Mouse (Mus musculus) CH12.LX (cell line): ENCODE data around the gene Fbxw11. TPM values are rescaled to one million over a fixed set of nuclear protein-coding genes. Genes with fewer than 3 reads are reported as not detected.

Source experiments
- DNase-seq: peaks from one replicate; pipeline ENCODE4 v3.0.0-alpha.2; 2013; ENCODE audit errors: extremely low read depth
- H3K27ac ChIP-seq: 2 replicates; pipeline ENCODE4 v1.5.1; 2012; ENCODE audit warnings: low read depth, mild to moderate bottlenecking, control low read depth, moderate library complexity; ENCODE audit not compliant: insufficient read depth
- H3K27me3 ChIP-seq: replicated peaks from 2 replicates; pipeline ENCODE3; 2012; ENCODE audit warnings: inconsistent platforms
- H3K36me3 ChIP-seq, 2 experiments: replicated peaks in 1 of 2; 2 replicates each; pipeline versions ENCODE3 to v1.6.1; 2012; ENCODE audit warnings: inconsistent platforms in 1 of 2, low read length in 1 of 2, mild to moderate bottlenecking in 1 of 2, mixed read lengths in 1 of 2, moderate library complexity in 1 of 2; ENCODE audit not compliant: control insufficient read depth in 1 of 2, insufficient read depth in 1 of 2
- H3K4me1 ChIP-seq, 2 experiments: 2 replicates each; pipeline ENCODE4 v1.6.1; 2012; ENCODE audit warnings: inconsistent platforms in 1 of 2, moderate library complexity in 1 of 2; ENCODE audit not compliant: insufficient read depth in 2 of 2, control insufficient read depth in 1 of 2
- H3K4me2 ChIP-seq: 2 replicates; pipeline ENCODE4 v1.6.1; 2012; ENCODE audit warnings: low read depth, mild to moderate bottlenecking, control low read depth; ENCODE audit not compliant: poor library complexity, insufficient read depth, severe bottlenecking
- H3K4me3 ChIP-seq, 3 experiments: fragments of 150-350 bp in 1 of 3; sonication (generic) in 1 of 3; replicated peaks in 1 of 3; 2 replicates each; pipeline versions ENCODE3 to v1.5.1; 2011 to 2012; ENCODE audit warnings: low read depth in 2 of 3, low read length in 2 of 3, mild to moderate bottlenecking in 2 of 3, moderate library complexity in 2 of 3, control low read depth in 1 of 3, improper control_type of control experiment in 1 of 3, inconsistent platforms in 1 of 3, mixed read lengths in 1 of 3; ENCODE audit not compliant: poor library complexity in 1 of 3
- H3K79me2 ChIP-seq: replicated peaks from 2 replicates; pipeline ENCODE4 v1.6.1; 2012; ENCODE audit warnings: mild to moderate bottlenecking, moderate library complexity; ENCODE audit not compliant: control insufficient read depth, poor library complexity, insufficient read depth, severe bottlenecking; ENCODE audit errors: extremely low read depth
- H3K9ac ChIP-seq: 2 replicates; pipeline ENCODE4 v1.6.1; 2012; ENCODE audit warnings: low read depth, mild to moderate bottlenecking, control low read depth, moderate library complexity; ENCODE audit not compliant: insufficient read depth
- H3K9me3 ChIP-seq: replicated peaks from 2 replicates; pipeline ENCODE3; 2012; ENCODE audit warnings: low read length, inconsistent platforms, mixed read lengths
- CHD1 ChIP-seq: IDR thresholded peaks from 2 replicates; pipeline ENCODE4 v1.6.1; 2012; ENCODE audit warnings: low read depth, low read length, improper control_type of control experiment, inconsistent platforms
- CTCF ChIP-seq, 2 experiments: IDR thresholded peaks in 1 of 2; conservative IDR thresholded peaks in 1 of 2; 2 replicates each; pipeline ENCODE4 v1.5.1; 2011 to 2012; ENCODE audit warnings: low read depth in 2 of 2, low read length in 2 of 2, improper control_type of control experiment in 1 of 2, inconsistent platforms in 1 of 2, mild to moderate bottlenecking in 1 of 2, moderate library complexity in 1 of 2
- E2F4 ChIP-seq: IDR thresholded peaks from 2 replicates; pipeline ENCODE4 v1.6.1; 2011; ENCODE audit warnings: low read depth, low read length, improper control_type of control experiment; ENCODE audit not compliant: insufficient replicate concordance
- EP300 ChIP-seq: IDR thresholded peaks from 2 replicates; pipeline ENCODE4 v1.6.1; 2011; ENCODE audit warnings: low read length, improper control_type of control experiment
- ETS1 ChIP-seq: conservative IDR thresholded peaks from 2 replicates; pipeline ENCODE4 v1.6.1; 2012; ENCODE audit warnings: low read depth, mild to moderate bottlenecking, inconsistent platforms, low read length, improper control_type of control experiment, moderate library complexity
- HCFC1 ChIP-seq: IDR thresholded peaks from 2 replicates; pipeline ENCODE4 v1.6.1; 2012; ENCODE audit warnings: low read depth, mild to moderate bottlenecking, inconsistent platforms, low read length, improper control_type of control experiment
- IRF4 ChIP-seq: IDR thresholded peaks from 2 replicates; pipeline ENCODE4 v1.6.1; 2014; ENCODE audit warnings: low read depth, mild to moderate bottlenecking, inconsistent platforms, low read length, improper control_type of control experiment
- JUN ChIP-seq: IDR thresholded peaks from 2 replicates; pipeline ENCODE4 v1.6.1; 2011; ENCODE audit warnings: low read depth, mild to moderate bottlenecking, low read length, improper control_type of control experiment, moderate library complexity; ENCODE audit not compliant: insufficient read depth
- JUND ChIP-seq: conservative IDR thresholded peaks from 2 replicates; pipeline ENCODE4 v1.6.1; 2011; ENCODE audit warnings: low read depth, low read length, improper control_type of control experiment
- KAT2A ChIP-seq: IDR thresholded peaks from 2 replicates; pipeline ENCODE4 v1.6.1; 2012; ENCODE audit warnings: low read length, improper control_type of control experiment, inconsistent platforms; ENCODE audit not compliant: insufficient replicate concordance
- MAFK ChIP-seq: IDR thresholded peaks from 2 replicates; pipeline ENCODE4 v1.6.1; 2011; ENCODE audit warnings: low read length, improper control_type of control experiment; ENCODE audit not compliant: insufficient replicate concordance
- MAX ChIP-seq: IDR thresholded peaks from 2 replicates; pipeline ENCODE4 v1.6.1; 2011; ENCODE audit warnings: low read length, improper control_type of control experiment
- MEF2A ChIP-seq: IDR thresholded peaks from 2 replicates; pipeline ENCODE4 v1.6.1; 2014; ENCODE audit warnings: low read depth, mild to moderate bottlenecking, inconsistent platforms, low read length, improper control_type of control experiment, borderline replicate concordance
- MXI1 ChIP-seq: IDR thresholded peaks from 2 replicates; pipeline ENCODE4 v1.6.1; 2011; ENCODE audit warnings: mild to moderate bottlenecking, low read depth, low read length, improper control_type of control experiment
- MYC ChIP-seq: IDR thresholded peaks from 2 replicates; pipeline ENCODE4 v1.6.1; 2011; ENCODE audit warnings: low read depth, mild to moderate bottlenecking, improper control_type of control experiment, low read length
- POLR2A ChIP-seq: IDR thresholded peaks from 2 replicates; pipeline ENCODE4 v1.6.1; 2011; ENCODE audit warnings: low read depth, mild to moderate bottlenecking, improper control_type of control experiment, low read length
- POLR2AphosphoS2 ChIP-seq: IDR thresholded peaks from 2 replicates; pipeline ENCODE4 v1.6.1; 2011; ENCODE audit warnings: low read depth, low read length, improper control_type of control experiment
- RAD21 ChIP-seq: IDR thresholded peaks from 2 replicates; pipeline ENCODE4 v1.6.1; 2011; ENCODE audit warnings: low read depth, mild to moderate bottlenecking, low read length, improper control_type of control experiment, moderate library complexity
- SIN3A ChIP-seq: IDR thresholded peaks from 2 replicates; pipeline ENCODE4 v1.6.1; 2012; ENCODE audit warnings: low read length, improper control_type of control experiment, inconsistent platforms
- SMC3 ChIP-seq: IDR thresholded peaks from 2 replicates; pipeline ENCODE4 v1.6.1; 2011; ENCODE audit warnings: low read depth, low read length, improper control_type of control experiment
- TBP ChIP-seq: conservative IDR thresholded peaks from 2 replicates; pipeline ENCODE4 v1.6.1; 2011; ENCODE audit warnings: low read depth, low read length, improper control_type of control experiment
- TCF12 ChIP-seq: IDR thresholded peaks from 2 replicates; pipeline ENCODE4 v1.6.1; 2014; ENCODE audit warnings: low read depth, mild to moderate bottlenecking, inconsistent platforms, low read length, improper control_type of control experiment
- USF1 ChIP-seq: IDR thresholded peaks from 2 replicates; pipeline ENCODE4 v1.6.1; 2014; ENCODE audit warnings: low read depth, mild to moderate bottlenecking, inconsistent platforms, low read length, improper control_type of control experiment
- USF2 ChIP-seq: conservative IDR thresholded peaks from 2 replicates; pipeline ENCODE4 v1.6.1; 2011; ENCODE audit warnings: low read depth, low read length, improper control_type of control experiment
- ZC3H11A ChIP-seq: IDR thresholded peaks from 2 replicates; pipeline ENCODE4 v1.6.1; 2012; ENCODE audit warnings: low read depth, mild to moderate bottlenecking, inconsistent platforms, low read length, improper control_type of control experiment
- ZKSCAN1 ChIP-seq: IDR thresholded peaks from 2 replicates; pipeline ENCODE4 v1.6.1; 2012; ENCODE audit warnings: low read depth, inconsistent platforms, low read length, improper control_type of control experiment, borderline replicate concordance
- dilution Hi-C: fragments of 300-500 bp; cut with MboI; formaldehyde crosslinking; loops from 2 replicates; pipeline ENCODE4 v1.14.3; 2020; ENCODE audit warnings: low sequenced_read_pairs; ENCODE audit not compliant: extremely low pct_unique_long_range_greater_than_20kb, extremely low pct_ligation_motif_present
- in situ Hi-C: fragments of 300-500 bp; cut with MboI; formaldehyde crosslinking; loops from 3 replicates; pipeline ENCODE4 v1.14.3; 2019; ENCODE audit warnings: low sequenced_read_pairs, low pct_ligation_motif_present, low pct_unique_long_range_greater_than_20kb, mixed read lengths
- polyA plus RNA-seq: library from polyadenylated mRNA; unstranded; fragments of >175 nt; gene quantifications from 2 replicates; pipeline ENCODE4 v1.2.1, GENCODE M21; 2012; ENCODE audit warnings: low read depth; ENCODE audit not compliant: insufficient read length
- total RNA-seq, 2 experiments: library from RNA; depleted of rRNA; stranded (reverse); fragments of 300-350 nt in 1 of 2; fragments of >200 nt in 1 of 2; gene quantifications; 2 replicates each; pipeline ENCODE4 v1.2.3; 2012 to 2014

The Fbxw11 gene
- total and polyA plus RNA-seq, 3 experiments, result 54.5 to 85.0 (median 58.5) TPM

DNA sequence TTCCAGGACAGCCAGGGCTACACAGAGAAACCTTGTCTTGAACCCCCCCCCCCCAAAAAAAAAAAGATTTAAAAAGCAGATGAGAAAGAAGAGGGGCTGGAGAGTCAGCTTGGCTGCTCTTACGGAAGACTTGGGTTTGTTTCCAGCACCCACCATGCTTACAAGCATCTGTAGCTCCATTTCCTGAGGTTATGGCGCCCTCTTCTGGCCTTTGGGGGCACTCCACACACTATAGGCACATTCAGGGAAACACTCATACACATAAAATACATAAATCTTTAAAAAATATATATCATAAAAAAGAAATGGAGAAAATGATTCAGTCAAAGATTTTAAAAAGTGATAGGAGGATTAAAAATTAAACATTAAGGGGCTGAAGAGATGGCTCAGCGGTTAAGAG, 9.0 kb upstream of the Fbxw11 start:
- dilution Hi-C loops, result no loop called here

DNA sequence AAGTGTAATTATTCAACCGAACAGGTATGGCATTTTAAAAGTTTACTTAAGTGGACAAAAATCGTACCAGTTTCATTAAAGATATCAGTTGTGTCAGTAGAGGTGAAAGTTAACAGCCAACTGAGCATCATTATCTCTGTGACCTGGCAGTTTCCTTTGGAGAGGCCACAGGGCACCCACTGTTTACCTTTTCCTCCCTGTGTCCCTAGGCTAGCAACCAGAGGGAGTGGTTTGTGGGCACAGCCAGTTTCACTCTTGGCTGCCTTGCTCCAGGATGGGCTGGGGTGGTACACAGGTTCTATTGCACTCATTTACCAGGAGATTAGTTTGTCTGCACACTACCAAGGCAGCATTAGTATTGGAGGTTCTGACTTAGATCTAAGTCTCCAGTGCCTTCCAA, 8.4 kb upstream of the Fbxw11 start:
- Histone ChIP-seq H3K27me3 (no peaks in the 10 kb centered on the region), H3K4me3 (no peak overlapping the region), H3K9me3 (peaks cover 3% of the 10 kb centered on the region), H3K79me2 (no peaks in the 10 kb centered on the region), H3K9ac (no peak overlapping the region), H3K36me3 (peaks cover 0 to 7% of the 10 kb centered on the region in 2 experiments), H3K4me1 (peaks cover 5 to 13% of the 10 kb centered on the region in 2 experiments), H3K27ac (no peak overlapping the region), H3K4me2 (no peak overlapping the region)
- dilution Hi-C loops (no loop called here), in situ Hi-C loops (no loop called here)
- TF ChIP-seq POLR2AphosphoS2 (no peak), MAX (no peak), USF1 (no peak), SIN3A (no peak), JUND (no peak), TCF12 (no peak), MAFK (no peak), EP300 (no peak)
- DNase-seq, result no peak

More for the DNA sequence above, 9.0 kb upstream of the Fbxw11 start:
- H3K4me1 ChIP-seq, result peaks cover 3 to 7% of the 10 kb centered on the region in 2 experiments
- no peak overlapping the region for H3K4me2 ChIP-seq
- H3K27ac ChIP-seq, result no peak overlapping the region
- H3K36me3 ChIP-seq, result peaks cover 0 to 5% of the 10 kb centered on the region in 2 experiments
- DNase-seq, result peak; percentile 35
- H3K79me2 ChIP-seq, result no peaks in the 10 kb centered on the region
- no peak overlapping the region for H3K4me3 ChIP-seq
- no peaks in the 10 kb centered on the region for H3K27me3 ChIP-seq
- H3K9ac ChIP-seq, result no peak overlapping the region
- TF ChIP-seq POLR2AphosphoS2, result no peak
- TF ChIP-seq JUND, result no peak
- TF ChIP-seq CTCF (conservative IDR thresholded peaks at IDR 0.05 in 1 of 2, IDR thresholded peaks at IDR 0.05 in 1 of 2; ENCODE audit: low read depth in 2 of 2, low read length in 2 of 2), result peak; percentile 11 to 56; a peak in 2 of 4 replicates
- TF ChIP-seq ETS1, result no peak
- peak; percentile 41 for TF ChIP-seq RAD21
- no peak for TF ChIP-seq ZKSCAN1
- TF ChIP-seq TCF12, result no peak
- no peak for TF ChIP-seq KAT2A
- TF ChIP-seq MAFK, result no peak
- no peak for TF ChIP-seq JUN
- TF ChIP-seq MXI1, result no peak
- no peak for TF ChIP-seq TBP
- TF ChIP-seq EP300, result no peak
- TF ChIP-seq SMC3, result peak; percentile 13; the same call in 1 of the 2 replicates
- no peak for TF ChIP-seq USF2
- TF ChIP-seq HCFC1, result no peak
- TF ChIP-seq ZC3H11A, result no peak
- no peak for TF ChIP-seq MYC
- no peak for TF ChIP-seq MEF2A
- no peak for TF ChIP-seq CHD1
- TF ChIP-seq SIN3A, result no peak
- no peak for TF ChIP-seq IRF4
- TF ChIP-seq E2F4, result no peak
- TF ChIP-seq POLR2A, result no peak
- in situ Hi-C loops, result no loop called here
- H3K9me3 ChIP-seq, result peaks cover 3% of the 10 kb centered on the region
